Mouse (Mus musculus) intestine, embryonic 16.5 days (tissue): ENCODE data around the gene Irf4. TPM values are rescaled to one million over a fixed set of nuclear protein-coding genes. Genes with fewer than 3 reads are reported as not detected.

Source experiments
- ATAC-seq: fragments of 200-750 bp; cut with Nextera tagmentation; 2 replicates; pipeline ENCODE4 v1.8.0; 2017; ENCODE audit warnings: moderate TSS enrichment, moderate library complexity
- H3K27ac ChIP-seq: fragments of 300-500 bp; sonication (generic); 2 replicates; pipeline ENCODE4 v1.5.1; 2014; ENCODE audit warnings: mild to moderate bottlenecking, low read length
- H3K27me3 ChIP-seq: fragments of 300-500 bp; sonication (generic); replicated peaks from 2 replicates; pipeline ENCODE4 v1.6.1; 2014; ENCODE audit warnings: low read length, control low read depth, mixed read lengths; ENCODE audit not compliant: control insufficient read depth, insufficient read depth
- H3K36me3 ChIP-seq: fragments of 300-500 bp; sonication (generic); 2 replicates; pipeline ENCODE4 v1.6.1; 2014; ENCODE audit warnings: low read length, control low read depth; ENCODE audit not compliant: control insufficient read depth, insufficient read depth
- H3K4me1 ChIP-seq: fragments of 300-500 bp; sonication (generic); 2 replicates; pipeline ENCODE4 v1.6.1; 2014; ENCODE audit warnings: low read length, control low read depth, mixed read lengths; ENCODE audit not compliant: control insufficient read depth, insufficient read depth
- H3K4me2 ChIP-seq: fragments of 300-500 bp; sonication (generic); 2 replicates; pipeline ENCODE4 v1.6.1; 2014; ENCODE audit warnings: low read depth, low read length, control low read depth
- H3K4me3 ChIP-seq: fragments of 300-500 bp; sonication (generic); 2 replicates; pipeline ENCODE4 v1.5.1; 2014; ENCODE audit warnings: mild to moderate bottlenecking, low read length
- H3K9ac ChIP-seq: fragments of 300-500 bp; sonication (generic); 2 replicates; pipeline ENCODE4 v1.6.1; 2014; ENCODE audit warnings: low read depth, low read length
- H3K9me3 ChIP-seq: fragments of 300-500 bp; sonication (generic); 2 replicates; pipeline ENCODE4 v1.6.1; 2016; ENCODE audit warnings: low read length, control low read depth; ENCODE audit not compliant: control insufficient read depth
- WGBS: fragments of 180-500 bp; shearing (Covaris S2); extraction: QIAGEN DNeasy Blood & Tissue Kit; methylation state at CpG from one replicate; pipeline ENCODE4 v1.1.7; 2014; 5-methylcytosine and 5-hydroxymethylcytosine counted together
- polyA plus RNA-seq: library from polyadenylated mRNA; unstranded; fragments of >200 nt; fragmentation: Nextera tagmentation; extraction: Ambion mirVana; gene quantifications from 2 replicates; pipeline ENCODE4 v1.2.1, GENCODE M21; 2015

The Irf4 gene
- polyA plus RNA-seq, 1 experiment from 2014 or later, result 0.09 TPM

GRCm38 (mm10) chr13:30730104-30730793 is 18.8 kb upstream of the Irf4 start:
- no peak overlapping the region for H3K9ac ChIP-seq
- H3K4me3 ChIP-seq, result no peak overlapping the region
- WGBS, result 86% methylated on average over 15 of the region's 15 CpGs
- no peaks in the 10 kb centered on the region for H3K9me3 ChIP-seq
- no peaks in the 10 kb centered on the region for H3K27me3 ChIP-seq
- no peak for ATAC-seq
- peaks cover under 1% of the 10 kb centered on the region; the same call in 1 of the 2 replicates for H3K4me1 ChIP-seq
- no peak overlapping the region for H3K4me2 ChIP-seq
- no peaks in the 10 kb centered on the region for H3K36me3 ChIP-seq
- no peak overlapping the region for H3K27ac ChIP-seq

GRCm38 (mm10) chr13:30732709-30733445 is 16.1 kb upstream of the Irf4 start:
- 76% methylated on average over 11 of the region's 11 CpGs for WGBS
- no peaks in the 10 kb centered on the region for H3K9me3 ChIP-seq
- H3K4me3 ChIP-seq, result no peak overlapping the region
- H3K9ac ChIP-seq, result no peak overlapping the region
- no peaks in the 10 kb centered on the region for H3K36me3 ChIP-seq
- no peak overlapping the region for H3K27ac ChIP-seq
- no peaks in the 10 kb centered on the region for H3K27me3 ChIP-seq
- ATAC-seq, result no peak
- H3K4me2 ChIP-seq, result no peak overlapping the region
- no peaks in the 10 kb centered on the region for H3K4me1 ChIP-seq

- WGBS, result 83% methylated on average over 5 of the region's 5 CpGs
- no peak for ATAC-seq
- H3K9ac ChIP-seq, result no peak overlapping the region
- H3K9me3 ChIP-seq, result no peaks in the 10 kb centered on the region
- H3K4me3 ChIP-seq, result no peak overlapping the region
- no peaks in the 10 kb centered on the region for H3K36me3 ChIP-seq
- H3K27ac ChIP-seq, result no peak overlapping the region
- no peaks in the 10 kb centered on the region for H3K27me3 ChIP-seq
- H3K4me2 ChIP-seq, result no peak overlapping the region
- H3K4me1 ChIP-seq, result no peaks in the 10 kb centered on the region
Measured at GRCm38 (mm10) chr13:30736721-30737120, 12.3 kb upstream of the Irf4 start.

- H3K27me3 ChIP-seq, result no peaks in the 10 kb centered on the region
- 78% methylated on average over 2 of the region's 2 CpGs for WGBS
- no peak overlapping the region for H3K4me3 ChIP-seq
- no peaks in the 10 kb centered on the region for H3K36me3 ChIP-seq
- no peak overlapping the region for H3K9ac ChIP-seq
- H3K27ac ChIP-seq, result no peak overlapping the region
- H3K4me1 ChIP-seq, result no peaks in the 10 kb centered on the region
- no peaks in the 10 kb centered on the region for H3K9me3 ChIP-seq
- no peak overlapping the region for H3K4me2 ChIP-seq
- ATAC-seq, result no peak
Measured at GRCm38 (mm10) chr13:30737257-30737656, 11.8 kb upstream of the Irf4 start.

GRCm38 (mm10) chr13:30738310-30738840 is 10.7 kb upstream of the Irf4 start:
- H3K27ac ChIP-seq, result no peak overlapping the region
- 82% methylated on average over 4 of the region's 4 CpGs for WGBS
- H3K9ac ChIP-seq, result no peak overlapping the region
- no peak for ATAC-seq
- H3K4me2 ChIP-seq, result no peak overlapping the region
- H3K27me3 ChIP-seq, result no peaks in the 10 kb centered on the region
- no peak overlapping the region for H3K4me3 ChIP-seq
- H3K4me1 ChIP-seq, result no peaks in the 10 kb centered on the region
- H3K36me3 ChIP-seq, result no peaks in the 10 kb centered on the region
- no peaks in the 10 kb centered on the region for H3K9me3 ChIP-seq

GRCm38 (mm10) chr13:30741172-30741571 is 7.9 kb upstream of the Irf4 start:
- Histone ChIP-seq H3K9ac (no peak overlapping the region), H3K27me3 (no peaks in the 10 kb centered on the region), H3K4me1 (no peaks in the 10 kb centered on the region), H3K9me3 (no peaks in the 10 kb centered on the region), H3K4me3 (no peak overlapping the region), H3K4me2 (no peak overlapping the region), H3K36me3 (no peaks in the 10 kb centered on the region), H3K27ac (no peak overlapping the region)
- 75% methylated on average over 5 of the region's 5 CpGs for WGBS
- ATAC-seq, result no peak

- Histone ChIP-seq H3K9ac (no peak overlapping the region), H3K4me3 (no peak overlapping the region), H3K9me3 (no peaks in the 10 kb centered on the region), H3K4me1 (no peaks in the 10 kb centered on the region), H3K4me2 (no peak overlapping the region), H3K27me3 (no peaks in the 10 kb centered on the region; the same call in 1 of the 2 replicates), H3K36me3 (no peaks in the 10 kb centered on the region), H3K27ac (no peak overlapping the region)
- 76% methylated on average over 6 of the region's 6 CpGs for WGBS
- ATAC-seq, result no peak
Measured at GRCm38 (mm10) chr13:30742411-30742970, 6.5 kb upstream of the Irf4 start.

- H3K9me3 ChIP-seq, result no peaks in the 10 kb centered on the region
- H3K27me3 ChIP-seq, result peaks cover 18% of the 10 kb centered on the region
- H3K9ac ChIP-seq, result no peak overlapping the region
- H3K27ac ChIP-seq, result no peak overlapping the region
- no peak for ATAC-seq
- no peak overlapping the region for H3K4me2 ChIP-seq
- H3K4me1 ChIP-seq, result peaks cover 10% of the 10 kb centered on the region
- H3K4me3 ChIP-seq, result no peak overlapping the region
- WGBS, result 54% methylated on average over 7 of the region's 7 CpGs
- no peaks in the 10 kb centered on the region for H3K36me3 ChIP-seq
Measured at GRCm38 (mm10) chr13:30745121-30745520, 3.9 kb upstream of the Irf4 start.

GRCm38 (mm10) chr13:30747068-30747467 is 2.0 kb upstream of the Irf4 start:
- Histone ChIP-seq H3K36me3 (no peaks in the 10 kb centered on the region), H3K9ac (no peak overlapping the region), H3K9me3 (no peaks in the 10 kb centered on the region), H3K27ac (no peak overlapping the region), H3K4me2 (no peak overlapping the region), H3K4me3 (no peak overlapping the region), H3K4me1 (peaks cover 14% of the 10 kb centered on the region), H3K27me3 (peaks cover 35% of the 10 kb centered on the region)
- WGBS, result 75% methylated on average over 5 of the region's 5 CpGs
- ATAC-seq, result no peak
